Mouse (Mus musculus): ENCODE results near the gene Rnf34.
A peak's percentile ranks its signal among the peaks of the same experiment; 100 is the strongest.

Rnf34 gene

GRCm38 (mm10) chr5:122873573-122873972, 23.7 kb downstream of the Rnf34 start:
- DNase-seq: no peak

- DNase-seq: no peak
These were observed 24.5 kb downstream of the Rnf34 start for GRCm38 (mm10) chr5:122874359-122874758.

GRCm38 (mm10) chr5:122876671-122877070, 26.8 kb downstream of the Rnf34 start:
- DNase-seq: no peak

- DNase-seq: no peak
These were observed 30.6 kb downstream of the Rnf34 start for GRCm38 (mm10) chr5:122880241-122880980.

GRCm38 (mm10) chr5:122881313-122881712, 31.5 kb downstream of the Rnf34 start:
- peak; percentile 62 for DNase-seq

- DNase-seq: no peak
These were observed 32.6 kb downstream of the Rnf34 start for GRCm38 (mm10) chr5:122882256-122883050.

- no peak for DNase-seq
These were observed 33.4 kb downstream of the Rnf34 start for GRCm38 (mm10) chr5:122883237-122883636.

GRCm38 (mm10) chr5:122883652-122884235, 33.9 kb downstream of the Rnf34 start:
- no peak for DNase-seq

GRCm38 (mm10) chr5:122884594-122885348, 34.9 kb downstream of the Rnf34 start:
- no peak for DNase-seq

GRCm38 (mm10) chr5:122887033-122887432, 37.2 kb downstream of the Rnf34 start:
- DNase-seq: no peak

- no peak for DNase-seq
These were observed 38.2 kb downstream of the Rnf34 start for GRCm38 (mm10) chr5:122887926-122888611.

GRCm38 (mm10) chr5:122888612-122889214, 38.9 kb downstream of the Rnf34 start:
- DNase-seq: no peak

- no peak for DNase-seq
These were observed 40.5 kb downstream of the Rnf34 start for GRCm38 (mm10) chr5:122890396-122890795.

- no peak for DNase-seq
These were observed 43.4 kb downstream of the Rnf34 start for GRCm38 (mm10) chr5:122893270-122893669.

GRCm38 (mm10) chr5:122894007-122894637, 44.3 kb downstream of the Rnf34 start:
- peak; percentile 63 for DNase-seq

GRCm38 (mm10) chr5:122894821-122895220, 45.0 kb downstream of the Rnf34 start:
- no peak for DNase-seq

GRCm38 (mm10) chr5:122898153-122898552, 48.3 kb downstream of the Rnf34 start:
- DNase-seq: no peak

- no peak for DNase-seq
These were observed 49.3 kb downstream of the Rnf34 start for GRCm38 (mm10) chr5:122898963-122899776.

GRCm38 (mm10) chr5:122899777-122900557, 50.1 kb downstream of the Rnf34 start:
- peak; percentile 87 for DNase-seq
